Mouse (Mus musculus): ENCODE results near the gene 0610010K14Rik.

Gene 0610010K14Rik

GRCm38 (mm10) chr11:70237457-70238167 is at the start of gene 0610010K14Rik:
Gene 0610010K14Rik (minus strand): TSS chr11:70237914.
- in situ Hi-C loops (cut with MboI, MseI), result loop anchor here (25.0 kb wide), 1 partner anchor 1125 kb away; the partner anchor contains the start of genes 9130213A22Rik and Hes7

GRCm38 (mm10) chr11:70285686-70286085 is 48.0 kb upstream of the 0610010K14Rik start:
- in situ Hi-C loops (cut with MboI, MseI), result loop anchor here (25.0 kb wide), 1 partner anchor 1002 kb away; no protein-coding TSS in a partner anchor

- in situ Hi-C loops (cut with MboI, MseI), result loop anchor here (25.0 kb wide), 1 partner anchor 1003 kb away; no protein-coding TSS in a partner anchor
Observed at GRCm38 (mm10) chr11:70284757-70285156, 47.0 kb upstream of the 0610010K14Rik start.

- in situ Hi-C loops (cut with MboI, MseI), result loop anchor here (25.0 kb wide), 1 partner anchor 1004 kb away; no protein-coding TSS in a partner anchor
Observed at GRCm38 (mm10) chr11:70283666-70284065, 46.0 kb upstream of the 0610010K14Rik start.

DNA sequence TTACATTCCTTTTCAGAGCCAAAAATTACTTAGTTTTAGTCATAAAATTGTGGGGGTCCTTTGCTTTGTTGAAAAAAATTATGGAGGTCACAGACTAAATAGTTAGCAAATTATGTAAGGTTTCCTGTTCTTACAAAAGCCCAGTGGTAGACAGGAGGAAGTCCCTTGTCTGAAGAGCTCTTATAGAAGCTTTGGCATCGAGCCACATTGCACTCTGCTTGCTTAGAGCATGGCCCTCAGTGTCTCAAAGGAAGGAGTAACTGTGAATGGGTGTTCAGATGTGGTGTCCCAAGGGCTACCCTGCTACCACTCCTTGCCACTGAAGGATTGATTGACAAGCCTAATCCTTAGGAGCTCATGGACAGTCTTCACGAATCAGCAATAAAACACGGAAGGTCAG is 42.7 kb upstream of the 0610010K14Rik start:
- in situ Hi-C loops (cut with MboI, MseI), result loop anchor here (25.0 kb wide), 1 partner anchor 1007 kb away; no protein-coding TSS in a partner anchor

DNA sequence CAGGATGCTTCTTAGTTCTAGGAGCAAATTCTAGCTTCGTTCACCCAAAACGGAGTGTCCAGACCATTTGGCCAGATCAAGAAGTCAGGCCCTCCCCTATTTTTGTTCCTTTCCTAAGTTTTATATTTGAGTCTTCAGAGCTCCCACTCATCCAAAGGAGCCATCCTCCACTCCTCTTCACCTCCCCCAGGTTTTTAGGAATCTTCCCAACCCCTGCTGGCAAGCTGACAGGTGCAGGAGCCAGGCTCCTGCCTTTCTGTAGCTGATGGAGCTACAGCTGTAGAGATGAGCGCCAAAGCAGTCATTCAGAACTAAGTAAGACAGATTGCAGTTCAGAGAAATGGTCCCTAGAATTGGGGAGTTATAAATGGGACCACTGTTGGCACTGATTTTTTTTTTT is 41.2 kb upstream of the 0610010K14Rik start:
- in situ Hi-C loops (cut with MboI, MseI), result loop anchor here (25.0 kb wide), 1 partner anchor 1008 kb away; no protein-coding TSS in a partner anchor

DNA sequence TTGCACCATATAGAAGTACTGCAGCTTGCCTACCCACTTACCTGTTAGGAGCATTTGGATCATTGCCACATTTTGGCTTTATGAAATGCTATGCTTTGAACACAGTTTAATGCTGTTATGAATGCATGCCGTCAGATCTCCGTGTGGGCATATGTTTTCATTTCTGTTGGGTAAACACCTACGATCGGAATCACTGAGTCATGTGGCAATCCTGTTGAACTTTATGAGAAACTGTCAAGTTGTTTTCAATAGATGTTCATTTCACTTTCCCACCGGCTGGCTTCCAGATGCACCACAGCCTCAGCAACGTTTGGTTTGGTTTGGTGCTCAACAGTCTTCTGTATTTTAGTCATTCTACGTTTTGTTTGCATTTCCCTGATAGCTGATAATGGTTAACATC is 33.9 kb upstream of the 0610010K14Rik start:
- in situ Hi-C loops (cut with MboI, MseI), result no loop called here

- in situ Hi-C loops (cut with MboI, MseI), result no loop called here
Observed at GRCm38 (mm10) chr11:70266405-70266804, 28.7 kb upstream of the 0610010K14Rik start.

DNA sequence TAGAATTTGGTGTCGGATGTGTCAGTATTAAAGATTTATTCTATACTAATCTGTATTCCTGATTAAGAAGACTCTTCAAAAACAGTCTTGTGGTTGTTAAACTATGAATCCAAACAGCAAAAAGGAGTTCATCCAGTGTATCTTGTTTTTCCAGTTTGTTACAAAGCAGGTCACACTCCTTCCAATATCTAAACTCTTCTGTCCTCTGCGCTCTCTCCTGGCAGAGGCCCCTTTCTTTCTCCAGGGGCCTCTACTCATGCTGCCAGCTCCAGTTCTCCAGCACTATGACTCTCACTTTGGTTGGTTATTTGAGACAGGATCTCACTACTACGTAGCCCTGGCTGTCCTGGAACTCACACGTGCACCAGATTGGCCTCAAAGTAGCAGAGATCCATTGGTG is 28.1 kb upstream of the 0610010K14Rik start:
- in situ Hi-C loops (cut with MboI, MseI), result no loop called here

- in situ Hi-C loops (cut with MboI, MseI), result no loop called here
Observed at GRCm38 (mm10) chr11:70265252-70265651, 27.5 kb upstream of the 0610010K14Rik start.

DNA sequence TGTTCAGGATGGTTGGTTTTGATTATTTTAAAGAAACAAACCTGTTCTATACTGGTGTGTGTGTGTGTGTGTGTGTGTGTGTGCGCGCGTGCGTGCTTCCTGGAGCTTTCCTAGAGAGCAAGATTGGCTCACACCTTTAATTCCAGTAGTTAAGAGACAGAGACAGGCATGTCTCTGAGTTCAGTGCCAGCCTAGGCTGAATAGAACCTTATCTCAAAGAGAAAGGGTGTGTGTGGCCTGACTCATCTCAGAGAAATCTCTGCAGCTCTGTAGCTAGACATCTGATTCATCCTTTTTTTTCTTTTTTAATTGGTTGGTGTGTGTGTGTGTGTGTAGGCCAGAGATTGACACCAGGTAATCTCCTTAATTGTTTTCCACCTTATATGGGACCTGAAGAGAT is 21.3 kb upstream of the 0610010K14Rik start:
- in situ Hi-C loops (cut with MboI, MseI), result no loop called here

DNA sequence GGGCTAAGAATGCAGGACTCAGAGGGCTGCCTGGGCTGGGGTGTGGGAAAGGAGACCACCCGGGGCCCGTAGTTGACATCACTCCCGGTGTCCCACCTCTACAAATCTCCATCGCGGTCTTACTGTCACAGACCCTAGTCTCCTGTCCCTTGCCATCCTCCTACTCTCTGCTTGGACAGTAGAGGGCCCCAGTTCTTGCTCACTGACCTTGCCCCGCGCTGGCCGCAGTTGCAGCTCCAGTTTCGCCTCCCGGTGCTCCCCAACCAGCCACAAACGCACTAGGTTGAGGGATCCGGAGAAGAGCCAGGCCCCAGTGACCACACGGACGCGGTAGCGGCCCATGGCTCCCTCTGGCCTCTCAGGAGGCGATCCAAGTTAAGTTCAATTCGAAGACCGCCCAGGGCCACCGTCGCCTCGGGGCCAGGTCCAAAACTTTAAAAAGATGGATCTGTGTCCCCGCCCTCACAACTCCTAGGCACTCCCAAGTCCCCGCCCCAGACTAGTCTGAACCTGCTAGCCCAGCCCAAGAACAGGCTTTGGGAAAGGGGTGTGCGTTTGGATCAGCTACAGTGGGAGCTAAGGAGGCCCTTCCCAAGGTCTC is 17.3 kb upstream of the 0610010K14Rik start, which contains the start of gene Alox12:
Gene Alox12, minus strand, starts transcription at position 423 of the 601 bp plus-strand sequence.
- in situ Hi-C loops (cut with MboI, MseI), result no loop called here

DNA sequence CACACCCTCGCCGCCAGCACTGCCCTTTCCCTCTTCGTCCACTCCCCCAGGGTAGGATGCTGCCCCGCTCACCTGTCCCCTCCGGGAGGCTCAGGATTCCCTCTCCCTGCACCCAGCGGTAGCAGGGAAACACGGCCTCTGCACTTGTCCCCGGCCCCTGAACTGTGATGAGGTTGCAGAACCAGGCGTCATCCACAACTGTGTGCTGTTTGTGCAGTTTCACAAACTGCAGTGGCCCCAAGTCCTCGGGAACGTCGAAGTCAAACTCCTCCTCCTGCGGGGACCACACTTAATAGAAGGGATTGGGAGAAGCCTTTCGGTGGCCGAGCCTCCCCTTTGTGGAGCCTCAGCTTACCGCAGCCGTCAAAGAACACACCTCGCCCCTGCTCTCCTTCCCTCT is 16.6 kb upstream of the 0610010K14Rik start:
- in situ Hi-C loops (cut with MboI, MseI), result no loop called here

- in situ Hi-C loops (cut with MboI, MseI), result no loop called here
Observed at GRCm38 (mm10) chr11:70251853-70252252, 14.1 kb upstream of the 0610010K14Rik start.

DNA sequence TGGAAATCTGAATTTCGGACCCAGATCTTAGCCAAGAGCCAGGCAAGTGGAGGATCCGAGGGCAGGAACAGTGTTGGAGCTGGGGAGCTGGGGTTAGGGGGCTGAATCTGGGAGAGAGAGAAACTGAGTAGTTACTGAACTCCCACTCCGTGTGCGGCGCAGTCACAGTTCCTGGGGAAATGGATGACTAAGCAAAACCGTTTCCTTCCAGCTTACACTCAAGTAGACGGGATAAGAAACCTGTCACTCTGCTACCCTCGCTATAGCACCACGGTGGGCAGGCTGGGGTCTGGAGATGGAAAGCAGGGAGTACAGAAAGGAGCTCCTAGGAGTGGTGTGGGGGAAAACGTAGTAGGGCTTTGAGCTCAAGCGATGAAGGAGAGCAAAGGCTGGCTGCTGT is 12.4 kb upstream of the 0610010K14Rik start:
- in situ Hi-C loops (cut with MboI, MseI), result no loop called here

DNA sequence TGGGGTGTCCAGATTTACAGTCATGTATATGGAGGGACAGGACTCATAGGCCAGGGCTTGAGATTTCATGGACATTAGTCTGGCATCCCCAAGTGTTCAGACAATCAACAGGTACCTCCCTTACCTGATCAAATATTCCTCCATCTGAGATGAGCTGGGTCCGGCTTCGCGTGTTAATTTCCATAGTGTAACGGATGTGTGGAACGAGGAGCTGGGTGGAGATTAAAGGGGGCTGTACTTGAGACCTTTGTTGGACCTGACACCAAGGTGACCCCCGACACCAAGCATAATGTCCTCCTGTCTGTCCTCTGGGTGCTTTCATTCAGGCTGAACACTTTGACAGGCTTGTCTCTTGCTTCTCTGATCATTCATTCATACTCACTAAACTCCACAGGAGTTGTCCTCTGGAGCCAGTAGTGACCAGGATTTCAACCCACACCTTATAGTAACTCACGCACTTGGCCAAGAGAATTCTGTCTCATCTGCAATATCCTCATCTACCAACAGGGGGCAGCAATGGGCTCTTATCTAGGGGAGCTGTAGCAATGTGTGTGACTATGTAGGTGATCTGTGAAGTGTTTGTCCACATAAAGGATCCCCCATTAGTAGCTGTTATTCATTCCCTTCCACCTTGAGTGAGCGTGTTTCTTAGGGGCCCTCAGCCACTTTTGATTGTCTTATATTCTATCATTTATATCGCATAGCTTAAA is 9.6 kb upstream of the 0610010K14Rik start:
- in situ Hi-C loops (cut with MboI, MseI), result loop anchor here (10.0 to 25.0 kb wide), 2 partner anchors 1135 to 1832 kb away; partner anchors contain the start of genes 9130213A22Rik and Hes7

DNA sequence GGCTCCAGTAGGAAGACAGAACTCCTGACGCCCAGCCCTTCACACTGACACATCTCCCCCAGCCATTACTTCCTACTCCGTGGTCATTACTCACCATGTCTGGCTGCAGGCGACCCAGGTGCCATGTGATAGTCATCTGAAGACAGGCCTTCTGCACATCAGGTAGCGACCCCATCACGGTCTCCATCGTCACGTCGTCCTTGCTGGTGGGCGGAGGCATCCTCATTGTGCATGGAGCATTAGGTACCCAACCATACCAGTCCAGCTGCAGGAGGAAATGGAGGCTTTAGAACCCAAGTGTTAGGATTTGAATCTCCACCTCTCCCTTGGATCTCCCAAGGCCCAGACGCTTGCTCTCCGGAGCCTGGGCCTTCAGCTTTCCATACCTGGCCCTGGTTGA is 4.9 kb upstream of the 0610010K14Rik start:
- in situ Hi-C loops (cut with MboI, MseI), result loop anchor here (10.0 to 25.0 kb wide), 2 partner anchors 1130 to 1828 kb away; partner anchors contain the start of genes 9130213A22Rik and Hes7

DNA sequence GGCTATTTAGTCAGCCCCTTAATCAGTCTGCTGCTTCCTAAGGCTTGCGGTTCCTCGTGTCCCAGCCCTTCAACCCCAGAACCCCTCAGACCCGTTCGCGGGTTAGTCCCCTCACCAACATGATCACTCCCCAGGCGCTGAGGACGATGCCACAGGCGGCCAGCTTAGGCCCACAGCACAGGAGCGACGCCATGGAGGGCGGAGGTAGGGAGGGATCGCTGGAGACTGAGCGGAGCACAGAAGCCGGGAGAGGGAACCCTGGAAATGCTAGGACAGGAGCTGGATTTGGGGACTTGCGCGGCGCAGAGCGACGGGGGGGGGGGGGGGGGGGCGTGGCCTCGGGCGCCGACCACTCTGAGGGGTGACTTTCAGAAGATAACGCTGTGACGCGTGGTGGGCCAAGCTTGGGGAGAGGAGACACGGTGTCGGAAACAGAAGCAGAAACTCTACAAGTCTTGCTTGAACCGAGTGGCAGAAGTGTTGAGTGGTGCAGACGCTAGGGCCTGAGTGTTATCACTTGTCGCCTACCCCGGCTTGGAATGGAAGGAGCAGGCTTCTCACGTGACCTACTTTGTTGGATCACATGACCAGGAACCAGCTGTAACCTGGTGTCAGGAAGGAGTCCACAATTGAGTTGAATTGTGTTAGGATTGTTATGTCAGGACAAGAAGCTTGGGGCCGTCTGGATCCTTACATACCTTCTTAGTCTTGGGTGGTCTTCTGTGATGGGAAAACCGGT is 2.0 kb upstream of the 0610010K14Rik start, which contains the start of the genes Gm21988 and Rnasek:
Gene Gm21988, minus strand, starts transcription at position 290 of the 739 bp plus-strand sequence.
Gene Rnasek, minus strand, starts transcription at position 302 of the 739 bp plus-strand sequence.
- in situ Hi-C loops (cut with MboI, MseI), result loop anchor here (10.0 to 25.0 kb wide), 2 partner anchors 1127 to 1825 kb away; partner anchors contain the start of genes 9130213A22Rik and Hes7

DNA sequence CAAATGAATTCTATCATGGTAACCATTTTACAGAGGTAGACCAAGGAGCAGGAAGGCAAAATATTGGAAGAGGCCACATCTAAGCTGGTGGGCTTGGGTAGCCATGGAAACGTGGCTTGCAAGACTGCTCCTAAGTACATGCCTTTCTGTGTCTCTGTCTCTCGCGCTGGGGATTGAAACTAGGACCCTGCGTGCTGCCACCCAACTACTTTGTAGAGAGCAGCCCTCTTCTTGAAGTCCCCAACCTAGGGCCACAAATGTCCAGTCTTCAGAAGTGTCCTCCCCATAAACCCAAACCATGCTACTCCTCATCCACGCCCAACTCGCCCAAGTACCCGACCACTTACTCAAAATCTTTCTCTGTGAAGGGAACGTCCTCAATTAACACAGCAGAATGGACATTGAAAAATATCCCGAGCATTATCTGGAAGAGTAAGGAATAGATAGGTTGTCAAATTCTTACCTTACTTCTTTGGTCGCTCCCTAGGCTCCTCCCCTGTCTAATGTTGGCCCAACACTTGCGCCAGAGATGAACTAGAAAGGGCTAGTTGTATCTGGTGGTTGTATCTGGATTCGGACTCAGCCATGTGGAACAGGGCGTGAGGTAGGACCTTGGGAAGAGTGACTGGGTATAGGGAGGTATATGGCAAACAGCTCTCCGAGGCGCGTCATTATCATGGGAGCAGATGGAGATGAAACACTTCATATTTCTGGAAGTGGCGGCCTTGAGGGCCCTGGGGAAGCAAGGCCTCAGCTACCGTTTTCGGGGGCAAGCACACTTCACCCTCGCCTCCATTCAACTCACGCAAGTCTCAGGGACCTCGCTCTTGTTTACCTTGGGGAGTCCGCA is 1.1 kb upstream of the 0610010K14Rik start:
- in situ Hi-C loops (cut with MboI, MseI), result loop anchor here (25.0 kb wide), 1 partner anchor 1127 kb away; the partner anchor contains the start of genes 9130213A22Rik and Hes7

DNA sequence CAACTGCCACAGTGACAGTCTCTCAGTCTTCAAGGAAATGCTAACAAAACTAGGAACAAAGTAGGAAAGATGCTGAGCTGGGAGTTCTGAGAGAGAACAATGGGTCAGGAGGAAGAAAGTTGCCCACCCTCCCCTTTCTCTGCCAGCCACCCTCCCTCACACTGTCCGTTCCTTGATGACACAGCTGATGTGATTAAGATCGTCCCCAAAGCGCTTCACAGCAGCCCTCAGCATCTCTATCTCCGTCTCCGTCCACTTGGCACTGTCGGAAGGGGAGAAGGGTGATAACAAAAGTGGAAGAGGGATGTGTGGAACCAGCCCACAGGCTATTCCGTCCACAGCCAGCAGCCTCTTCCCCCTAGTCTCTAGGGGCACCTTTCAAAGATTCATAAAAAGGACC is 997 bp downstream of the 0610010K14Rik start:
- in situ Hi-C loops (cut with MboI, MseI), result loop anchor here (25.0 kb wide), 1 partner anchor 1124 kb away; the partner anchor contains the start of genes 9130213A22Rik and Hes7

All from T-helper 1 cell (primary cell).